Mouse (Mus musculus): ENCODE measurements at regions not wholly inside any gene's neighbourhood (a gene's known extent, or its start where the extent isn't known, plus 50 kb on each side); places are given as distances from the start of the nearest gene placed in this dataset.

GRCm38 (mm10) chr4:84208175-84208574 is 466.9 kb downstream of the Bnc2 start:
- Histone ChIP-seq H3K27me3 (ENCODE audit: control insufficient read depth, insufficient read depth, low read length) (no peaks in the 10 kb centered on the region), H3K27ac (ENCODE audit: low read depth, low read length) (no peak overlapping the region), H3K4me3 (ENCODE audit: low read depth, low read length) (no peak overlapping the region), H3K4me2 (no peak overlapping the region), H3K4me1 (ENCODE audit: control insufficient read depth, insufficient read depth, low read length) (no peaks in the 10 kb centered on the region), H3K36me3 (ENCODE audit: control insufficient read depth, insufficient read depth, low read length) (no peaks in the 10 kb centered on the region), H3K9me3 (replicated peaks; ENCODE audit: control insufficient read depth, low read length) (no peaks in the 10 kb centered on the region), H3K9ac (ENCODE audit: low read depth, low read length) (no peak overlapping the region)
- 85% methylated on average over 1 of the region's 1 CpGs for WGBS (ENCODE audit: insufficient replicate concordance)
- ATAC-seq (replicated peaks; ENCODE audit: insufficient number of reproducible peaks, low FRiP score, low TSS enrichment) = no peak

- Histone ChIP-seq H3K27ac (ENCODE audit: low read depth, low read length) (no peak overlapping the region), H3K27me3 (ENCODE audit: control insufficient read depth, insufficient read depth, low read length) (no peaks in the 10 kb centered on the region), H3K9me3 (replicated peaks; ENCODE audit: control insufficient read depth, low read length) (no peaks in the 10 kb centered on the region), H3K4me3 (ENCODE audit: low read depth, low read length) (no peak overlapping the region), H3K36me3 (ENCODE audit: control insufficient read depth, insufficient read depth, low read length) (no peaks in the 10 kb centered on the region), H3K9ac (ENCODE audit: low read depth, low read length) (no peak overlapping the region), H3K4me1 (ENCODE audit: control insufficient read depth, insufficient read depth, low read length) (no peaks in the 10 kb centered on the region), H3K4me2 (no peak overlapping the region)
- 64% methylated on average over 2 of the region's 2 CpGs for WGBS (ENCODE audit: insufficient replicate concordance)
- no peak for ATAC-seq (replicated peaks; ENCODE audit: insufficient number of reproducible peaks, low FRiP score, low TSS enrichment)
Observed at GRCm38 (mm10) chr4:84209538-84209937, 465.5 kb downstream of the Bnc2 start.

- Histone ChIP-seq H3K9ac (ENCODE audit: low read depth, low read length) (no peak overlapping the region), H3K4me3 (ENCODE audit: low read depth, low read length) (no peak overlapping the region), H3K27ac (ENCODE audit: low read depth, low read length) (no peak overlapping the region), H3K4me2 (no peak overlapping the region), H3K27me3 (ENCODE audit: control insufficient read depth, insufficient read depth, low read length) (no peaks in the 10 kb centered on the region), H3K36me3 (ENCODE audit: control insufficient read depth, insufficient read depth, low read length) (no peaks in the 10 kb centered on the region), H3K4me1 (ENCODE audit: control insufficient read depth, insufficient read depth, low read length) (no peaks in the 10 kb centered on the region), H3K9me3 (replicated peaks; ENCODE audit: control insufficient read depth, low read length) (no peaks in the 10 kb centered on the region)
- 66% methylated on average over 11 of the region's 11 CpGs for WGBS (ENCODE audit: insufficient replicate concordance)
- ATAC-seq (replicated peaks; ENCODE audit: insufficient number of reproducible peaks, low FRiP score, low TSS enrichment) = no peak
Observed at GRCm38 (mm10) chr4:84211311-84211875, 463.7 kb downstream of the Bnc2 start.

GRCm38 (mm10) chr4:84212004-84212403 is 463.1 kb downstream of the Bnc2 start:
- H3K9me3 ChIP-seq (replicated peaks; ENCODE audit: control insufficient read depth, low read length) = no peaks in the 10 kb centered on the region
- 75% methylated on average over 6 of the region's 6 CpGs for WGBS (ENCODE audit: insufficient replicate concordance)
- no peaks in the 10 kb centered on the region for H3K36me3 ChIP-seq (ENCODE audit: control insufficient read depth, insufficient read depth, low read length)
- no peak overlapping the region for H3K4me2 ChIP-seq
- H3K9ac ChIP-seq (ENCODE audit: low read depth, low read length) = no peak overlapping the region
- no peak overlapping the region for H3K4me3 ChIP-seq (ENCODE audit: low read depth, low read length)
- no peak overlapping the region for H3K27ac ChIP-seq (ENCODE audit: low read depth, low read length)
- H3K27me3 ChIP-seq (ENCODE audit: control insufficient read depth, insufficient read depth, low read length) = no peaks in the 10 kb centered on the region
- H3K4me1 ChIP-seq (ENCODE audit: control insufficient read depth, insufficient read depth, low read length) = no peaks in the 10 kb centered on the region
- no peak for ATAC-seq (replicated peaks; ENCODE audit: insufficient number of reproducible peaks, low FRiP score, low TSS enrichment)

GRCm38 (mm10) chr4:84214523-84214922 is 460.6 kb downstream of the Bnc2 start:
- Histone ChIP-seq H3K4me3 (ENCODE audit: low read depth, low read length) (no peak overlapping the region), H3K27ac (ENCODE audit: low read depth, low read length) (no peak overlapping the region), H3K4me1 (ENCODE audit: control insufficient read depth, insufficient read depth, low read length) (no peaks in the 10 kb centered on the region), H3K9me3 (replicated peaks; ENCODE audit: control insufficient read depth, low read length) (no peaks in the 10 kb centered on the region), H3K4me2 (no peak overlapping the region), H3K36me3 (ENCODE audit: control insufficient read depth, insufficient read depth, low read length) (no peaks in the 10 kb centered on the region), H3K9ac (ENCODE audit: low read depth, low read length) (no peak overlapping the region), H3K27me3 (ENCODE audit: control insufficient read depth, insufficient read depth, low read length) (no peaks in the 10 kb centered on the region)
- ATAC-seq (replicated peaks; ENCODE audit: insufficient number of reproducible peaks, low FRiP score, low TSS enrichment) = no peak
- 33% methylated on average over 8 of the region's 8 CpGs for WGBS (ENCODE audit: insufficient replicate concordance)

- H3K27me3 ChIP-seq (ENCODE audit: control insufficient read depth, insufficient read depth, low read length) = no peaks in the 10 kb centered on the region
- WGBS (ENCODE audit: insufficient replicate concordance) = 84% methylated on average over 4 of the region's 4 CpGs
- H3K9me3 ChIP-seq (replicated peaks; ENCODE audit: control insufficient read depth, low read length) = no peaks in the 10 kb centered on the region
- no peak overlapping the region for H3K9ac ChIP-seq (ENCODE audit: low read depth, low read length)
- H3K4me1 ChIP-seq (ENCODE audit: control insufficient read depth, insufficient read depth, low read length) = no peaks in the 10 kb centered on the region
- H3K27ac ChIP-seq (ENCODE audit: low read depth, low read length) = no peak overlapping the region
- no peak for ATAC-seq (replicated peaks; ENCODE audit: insufficient number of reproducible peaks, low FRiP score, low TSS enrichment)
- H3K4me3 ChIP-seq (ENCODE audit: low read depth, low read length) = no peak overlapping the region
- no peaks in the 10 kb centered on the region for H3K36me3 ChIP-seq (ENCODE audit: control insufficient read depth, insufficient read depth, low read length)
- H3K4me2 ChIP-seq = no peak overlapping the region
Observed at GRCm38 (mm10) chr4:84218961-84219360, 456.1 kb downstream of the Bnc2 start.

GRCm38 (mm10) chr4:84222057-84222717 is 452.9 kb downstream of the Bnc2 start:
- no peaks in the 10 kb centered on the region for H3K4me1 ChIP-seq (ENCODE audit: control insufficient read depth, insufficient read depth, low read length)
- H3K27ac ChIP-seq (ENCODE audit: low read depth, low read length) = no peak overlapping the region
- WGBS (ENCODE audit: insufficient replicate concordance) = 79% methylated on average over 4 of the region's 4 CpGs
- H3K9ac ChIP-seq (ENCODE audit: low read depth, low read length) = no peak overlapping the region
- no peaks in the 10 kb centered on the region for H3K36me3 ChIP-seq (ENCODE audit: control insufficient read depth, insufficient read depth, low read length)
- ATAC-seq (replicated peaks; ENCODE audit: insufficient number of reproducible peaks, low FRiP score, low TSS enrichment) = no peak
- no peak overlapping the region for H3K4me3 ChIP-seq (ENCODE audit: low read depth, low read length)
- no peaks in the 10 kb centered on the region for H3K9me3 ChIP-seq (replicated peaks; ENCODE audit: control insufficient read depth, low read length)
- no peaks in the 10 kb centered on the region for H3K27me3 ChIP-seq (ENCODE audit: control insufficient read depth, insufficient read depth, low read length)
- no peak overlapping the region for H3K4me2 ChIP-seq

- H3K27ac ChIP-seq (ENCODE audit: low read depth, low read length) = no peak overlapping the region
- H3K9ac ChIP-seq (ENCODE audit: low read depth, low read length) = no peak overlapping the region
- H3K9me3 ChIP-seq (replicated peaks; ENCODE audit: control insufficient read depth, low read length) = no peaks in the 10 kb centered on the region
- H3K4me2 ChIP-seq = no peak overlapping the region
- 86% methylated on average over 11 of the region's 11 CpGs for WGBS (ENCODE audit: insufficient replicate concordance)
- H3K4me3 ChIP-seq (ENCODE audit: low read depth, low read length) = no peak overlapping the region
- no peaks in the 10 kb centered on the region for H3K4me1 ChIP-seq (ENCODE audit: control insufficient read depth, insufficient read depth, low read length)
- H3K27me3 ChIP-seq (ENCODE audit: control insufficient read depth, insufficient read depth, low read length) = no peaks in the 10 kb centered on the region
- no peaks in the 10 kb centered on the region for H3K36me3 ChIP-seq (ENCODE audit: control insufficient read depth, insufficient read depth, low read length)
- ATAC-seq (replicated peaks; ENCODE audit: insufficient number of reproducible peaks, low FRiP score, low TSS enrichment) = no peak
Observed at GRCm38 (mm10) chr4:84222805-84223335, 452.2 kb downstream of the Bnc2 start.

GRCm38 (mm10) chr4:84224556-84224955 is 450.5 kb downstream of the Bnc2 start:
- no peak overlapping the region for H3K9ac ChIP-seq (ENCODE audit: low read depth, low read length)
- no peaks in the 10 kb centered on the region for H3K27me3 ChIP-seq (ENCODE audit: control insufficient read depth, insufficient read depth, low read length)
- no peaks in the 10 kb centered on the region for H3K9me3 ChIP-seq (replicated peaks; ENCODE audit: control insufficient read depth, low read length)
- WGBS (ENCODE audit: insufficient replicate concordance) = 76% methylated on average over 6 of the region's 6 CpGs
- no peak overlapping the region for H3K4me2 ChIP-seq
- H3K27ac ChIP-seq (ENCODE audit: low read depth, low read length) = no peak overlapping the region
- H3K4me1 ChIP-seq (ENCODE audit: control insufficient read depth, insufficient read depth, low read length) = no peaks in the 10 kb centered on the region
- no peak for ATAC-seq (replicated peaks; ENCODE audit: insufficient number of reproducible peaks, low FRiP score, low TSS enrichment)
- no peaks in the 10 kb centered on the region for H3K36me3 ChIP-seq (ENCODE audit: control insufficient read depth, insufficient read depth, low read length)
- no peak overlapping the region for H3K4me3 ChIP-seq (ENCODE audit: low read depth, low read length)
